Mouse (Mus musculus) erythroid progenitor cell, adult 5-6 weeks (primary cell): Measurements from ENCODE around the gene Ksr2. TPM values are rescaled to one million over a fixed set of nuclear protein-coding genes. Genes with fewer than 3 reads are reported as not detected.
"Not testable (repeated sequence)": the region's sequence is repeated elsewhere in the genome, so short reads cannot be mapped to it uniquely, and the experiment has no call there.

Source experiments
- ATAC-seq: replicated peaks from 2 replicates; pipeline ENCODE4 v1.8.0; 2016; ENCODE audit warnings: moderate number of reproducible peaks, mild to moderate bottlenecking, moderate TSS enrichment, inconsistent platforms; ENCODE audit not compliant: poor library complexity, low FRiP score, severe bottlenecking
- total RNA-seq, 2 experiments: library from RNA; stranded (forward) in 1 of 2; stranded (reverse) in 1 of 2; fragments of 150-400 nt in 1 of 2; fragments of 186-747, 209-891 nt in 1 of 2; gene quantifications; 2 replicates each; pipeline versions ENCODE4 v1.2.3 to v1.2.4; 2015 to 2017; ENCODE audit warnings: low replicate concordance in 2 of 2

Ksr2 gene
- total RNA-seq, 2 experiments from 2014 or later = under 0.01 TPM; not detected in 1

- no peak for ATAC-seq
Observed at GRCm38 (mm10) chr5:117403609-117404008, 10.2 kb upstream of the Ksr2 start.

- not testable (repeated sequence) for ATAC-seq
Observed at GRCm38 (mm10) chr5:117404671-117405070, 9.1 kb upstream of the Ksr2 start.

GRCm38 (mm10) chr5:117408216-117408615, 5.6 kb upstream of the Ksr2 start:
- ATAC-seq = no peak

- no peak for ATAC-seq
Observed at GRCm38 (mm10) chr5:117409369-117409768, 4.4 kb upstream of the Ksr2 start.

- ATAC-seq = no peak
Observed at GRCm38 (mm10) chr5:117414611-117415010, 811 bp downstream of the Ksr2 start.

GRCm38 (mm10) chr5:117415011-117415912, 1.5 kb downstream of the Ksr2 start:
- ATAC-seq = no peak

- no peak for ATAC-seq
Observed at GRCm38 (mm10) chr5:117417442-117417841, 3.6 kb downstream of the Ksr2 start.

- ATAC-seq = not testable (repeated sequence)
Observed at GRCm38 (mm10) chr5:117433501-117433900, 19.7 kb downstream of the Ksr2 start.

GRCm38 (mm10) chr5:117440261-117440660, 26.5 kb downstream of the Ksr2 start:
- ATAC-seq = no peak

GRCm38 (mm10) chr5:117441242-117441842, 27.5 kb downstream of the Ksr2 start:
- no peak for ATAC-seq

GRCm38 (mm10) chr5:117442157-117442765, 28.5 kb downstream of the Ksr2 start:
- no peak for ATAC-seq

GRCm38 (mm10) chr5:117443141-117443540, 29.3 kb downstream of the Ksr2 start:
- ATAC-seq = no peak

- ATAC-seq = no peak
Observed at GRCm38 (mm10) chr5:117443902-117444301, 30.1 kb downstream of the Ksr2 start.

GRCm38 (mm10) chr5:117447698-117448097, 33.9 kb downstream of the Ksr2 start:
- ATAC-seq = no peak

- no peak for ATAC-seq
Observed at GRCm38 (mm10) chr5:117452013-117452412, 38.2 kb downstream of the Ksr2 start.

- no peak for ATAC-seq
Observed at GRCm38 (mm10) chr5:117455546-117455945, 41.7 kb downstream of the Ksr2 start.

- no peak for ATAC-seq
Observed at GRCm38 (mm10) chr5:117457121-117457520, 43.3 kb downstream of the Ksr2 start.

- no peak for ATAC-seq
Observed at GRCm38 (mm10) chr5:117457583-117457982, 43.8 kb downstream of the Ksr2 start.

- no peak for ATAC-seq
Observed at GRCm38 (mm10) chr5:117458899-117459298, 45.1 kb downstream of the Ksr2 start.

- no peak for ATAC-seq
Observed at GRCm38 (mm10) chr5:117460261-117460660, 46.5 kb downstream of the Ksr2 start.

- ATAC-seq = no peak
Observed at GRCm38 (mm10) chr5:117467052-117467451, 53.3 kb downstream of the Ksr2 start.
